Mouse (Mus musculus) left cerebral cortex, postnatal 14 days (tissue): ENCODE measurements around the gene Klhl6. TPM values are rescaled to one million over a fixed set of nuclear protein-coding genes. Genes with fewer than 3 reads are reported as not detected.

ENCODE experiments used
- DNase-seq, 2 experiments: peaks; one replicate each; pipeline ENCODE4 v3.0.0; 2021 to 2022; ENCODE audit warnings: low spot score in 2 of 2, mixed read lengths in 1 of 2
- intact Hi-C: fragments of 180-260 bp; cut with DNase I; formaldehyde crosslinking; loops from one replicate; pipeline ENCODE4 v1.15.1; 2025
- total RNA-seq, 2 experiments: library from RNA; stranded (reverse); gene quantifications; 2 replicates each; pipeline ENCODE4 v1.2.3; 2021

The Klhl6 gene
- total RNA-seq, 2 experiments from 2014 or later = 1.6 to 2.3 TPM

DNA sequence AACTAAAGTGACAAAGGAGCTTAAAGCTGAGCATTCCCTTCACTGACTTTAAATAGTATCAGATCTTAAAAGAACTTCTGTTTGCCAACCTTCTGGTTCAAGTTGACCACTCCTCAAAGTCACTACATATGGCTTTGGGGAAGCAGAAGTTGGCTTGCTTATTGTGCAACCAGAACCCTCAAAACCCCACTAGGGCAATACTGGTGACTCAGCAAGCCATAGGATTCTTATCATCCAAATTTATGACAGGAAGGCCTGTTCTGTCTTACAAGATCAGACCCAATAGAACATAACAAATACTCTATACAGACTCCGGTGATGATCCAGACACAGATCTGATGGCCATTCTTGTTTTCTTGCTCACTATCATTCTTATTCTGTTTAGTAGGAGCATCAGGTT is 9.4 kb downstream of the Klhl6 start:
- DNase-seq = no peak
- intact Hi-C loops = no loop called here

- no peak for DNase-seq
- intact Hi-C loops = no loop called here
Observed at GRCm38 (mm10) chr16:19972736-19973350, 10.0 kb downstream of the Klhl6 start.

DNA sequence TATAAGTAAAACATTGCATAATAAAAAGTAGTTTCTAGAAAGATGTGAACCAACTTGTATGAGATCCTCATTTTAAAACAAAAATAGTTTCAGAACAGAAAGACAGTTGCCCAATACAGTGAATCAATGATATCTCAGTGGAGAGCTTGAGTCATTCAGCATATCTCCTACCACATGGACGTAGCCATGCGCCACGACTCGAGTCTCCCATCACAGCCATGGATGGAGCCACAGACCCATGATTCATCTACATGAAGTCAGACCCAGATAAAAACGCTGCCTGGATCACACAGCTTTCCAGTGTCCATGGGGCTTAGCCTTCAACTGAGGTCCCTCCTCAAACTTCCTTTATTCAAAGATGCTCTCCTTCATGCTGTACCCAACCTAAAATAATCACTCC is 13.3 kb downstream of the Klhl6 start:
- DNase-seq = no peak
- intact Hi-C loops = no loop called here

- intact Hi-C loops = no loop called here
- no peak for DNase-seq
Observed at GRCm38 (mm10) chr16:19968666-19969065, 14.2 kb downstream of the Klhl6 start.

- no peak for DNase-seq
- intact Hi-C loops = no loop called here
Observed at GRCm38 (mm10) chr16:19967897-19968392, 14.9 kb downstream of the Klhl6 start.

DNA sequence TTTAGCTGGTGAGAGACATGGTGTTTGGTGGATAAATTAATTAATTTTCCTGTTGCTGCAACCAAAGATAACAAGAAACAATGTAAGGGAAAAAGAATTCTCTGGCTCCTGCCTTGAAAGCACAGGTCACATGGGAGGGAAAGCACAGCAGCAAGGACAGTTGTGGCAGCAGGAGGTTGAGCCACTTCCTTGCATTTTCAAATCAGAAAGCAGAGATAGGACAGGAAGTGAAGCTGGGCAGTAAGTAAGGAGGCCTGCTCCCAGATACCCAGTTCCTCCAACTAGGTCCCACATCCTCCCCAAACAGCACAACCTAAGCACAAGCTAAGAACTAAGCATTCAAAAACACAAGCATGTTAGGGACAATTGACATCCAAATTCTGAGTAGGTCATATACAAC is 15.9 kb downstream of the Klhl6 start:
- no peak for DNase-seq
- intact Hi-C loops = no loop called here

GRCm38 (mm10) chr16:19966437-19966836 is 16.4 kb downstream of the Klhl6 start:
- no peak for DNase-seq
- intact Hi-C loops = no loop called here

DNA sequence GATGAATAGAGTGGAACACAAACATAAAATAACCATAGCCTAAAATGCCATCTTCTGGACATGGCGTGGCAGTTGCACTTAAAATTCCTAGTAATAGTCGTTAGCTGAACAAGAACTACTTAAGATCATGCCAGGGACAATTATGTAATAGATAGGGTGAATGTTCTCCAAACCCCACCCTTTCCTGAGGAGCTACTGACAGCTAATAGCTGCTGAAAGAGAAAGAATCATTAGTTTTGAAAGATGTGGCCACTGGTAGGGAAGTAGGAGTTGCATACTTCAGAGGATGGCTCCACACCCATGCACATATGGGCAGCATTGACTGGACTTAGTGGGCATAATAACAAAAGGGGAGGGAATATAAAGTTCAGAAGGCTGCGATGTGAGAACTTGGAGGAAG is 19.9 kb downstream of the Klhl6 start:
- no peak for DNase-seq
- intact Hi-C loops = no loop called here

- intact Hi-C loops = no loop called here
- no peak for DNase-seq
Observed at GRCm38 (mm10) chr16:19961070-19961469, 21.8 kb downstream of the Klhl6 start.

GRCm38 (mm10) chr16:19960407-19961058 is 22.3 kb downstream of the Klhl6 start:
- peak in 1 of 2 experiments; percentile 3 for DNase-seq
- intact Hi-C loops = no loop called here

GRCm38 (mm10) chr16:19957051-19957450 is 25.8 kb downstream of the Klhl6 start:
- DNase-seq = no peak
- intact Hi-C loops = no loop called here

DNA sequence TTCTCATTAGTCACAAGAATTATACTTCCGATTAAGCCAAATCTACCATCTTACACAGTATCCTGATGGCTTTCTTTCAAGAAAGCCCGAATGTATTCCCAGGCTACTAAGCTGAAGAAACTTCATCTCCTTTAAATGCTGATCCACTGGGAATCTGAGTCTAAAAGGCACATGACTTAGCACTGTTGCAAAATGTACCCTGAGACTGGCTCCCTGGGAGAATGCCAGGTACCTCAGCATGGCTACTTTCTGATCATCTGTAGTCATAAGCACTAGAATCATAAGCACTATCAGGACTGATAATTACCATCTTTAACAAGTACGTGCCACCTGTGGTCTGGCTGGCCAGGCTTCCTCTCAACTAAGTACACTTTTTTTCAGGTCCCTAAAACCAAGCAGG is 35.5 kb downstream of the Klhl6 start:
- no peak for DNase-seq
- intact Hi-C loops = no loop called here

GRCm38 (mm10) chr16:19946578-19947298 is 36.1 kb downstream of the Klhl6 start:
- DNase-seq = no peak
- intact Hi-C loops = no loop called here

DNA sequence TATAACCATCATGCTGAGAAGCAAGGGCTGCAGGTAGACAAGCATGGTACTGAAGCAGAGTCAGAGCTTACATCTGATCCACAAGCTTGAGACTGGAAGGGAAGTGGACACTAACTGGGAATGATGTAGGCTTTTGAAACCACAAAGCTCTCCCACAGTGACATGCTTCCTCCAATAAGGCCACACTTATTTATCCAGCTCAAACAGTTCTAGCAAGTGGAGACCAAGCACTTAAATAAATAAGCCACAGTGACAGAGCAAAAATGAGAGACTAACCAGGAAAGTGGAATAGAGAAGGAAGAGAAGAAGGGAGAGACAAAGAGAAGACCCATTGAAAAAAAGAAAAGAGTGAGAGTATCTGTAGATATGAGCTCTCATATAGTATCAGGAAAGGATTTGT is 62.0 kb downstream of the Klhl6 start:
- DNase-seq = no peak

DNA sequence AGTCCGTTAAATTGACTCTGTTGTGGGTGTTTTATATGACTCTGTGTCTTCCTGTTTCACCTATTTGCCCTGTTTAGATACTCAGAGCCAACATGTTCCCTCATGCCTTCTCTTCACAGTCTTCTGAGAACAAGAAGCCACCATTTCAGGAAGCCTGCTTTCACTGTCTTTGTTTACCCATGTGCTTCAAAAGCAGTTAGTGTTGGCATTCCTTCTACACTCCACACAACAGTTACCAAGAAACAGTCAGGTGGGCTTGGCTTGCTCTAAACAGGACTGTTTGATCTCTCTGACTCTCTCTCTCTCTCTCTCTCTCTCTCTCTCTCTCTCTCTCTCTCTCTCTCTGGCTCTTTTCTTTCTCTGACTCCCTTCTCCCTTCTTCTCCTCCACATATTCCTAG is 64.6 kb downstream of the Klhl6 start:
- DNase-seq = no peak

More for the DNA sequence above, 62.0 kb downstream of the Klhl6 start:
- intact Hi-C loops = no loop called here

DNA sequence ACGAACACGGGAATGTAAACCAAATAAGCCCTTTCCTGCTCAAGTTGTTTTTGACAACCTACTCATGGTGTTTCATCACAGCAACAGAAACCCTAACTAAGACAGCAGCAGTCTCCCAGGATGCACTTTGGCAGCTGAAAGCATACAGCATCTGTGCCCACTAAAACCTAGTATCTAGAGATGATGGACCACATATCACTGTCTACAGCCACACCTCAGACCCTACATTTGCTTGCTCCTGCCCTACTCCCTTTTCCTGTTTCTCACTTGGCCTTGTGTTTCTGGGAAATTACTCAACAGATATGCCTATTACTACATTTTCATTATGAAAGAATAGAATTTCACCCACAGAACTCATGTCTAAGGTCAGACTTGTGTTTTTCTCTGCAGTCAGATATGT is 70.3 kb downstream of the Klhl6 start:
- no peak for DNase-seq
- intact Hi-C loops = no loop called here

More for the DNA sequence above, 64.6 kb downstream of the Klhl6 start:
- intact Hi-C loops = no loop called here

- intact Hi-C loops = no loop called here
- DNase-seq = no peak
Observed at GRCm38 (mm10) chr16:19908291-19908690, 74.5 kb downstream of the Klhl6 start.

GRCm38 (mm10) chr16:19907103-19907502 is 75.7 kb downstream of the Klhl6 start:
- DNase-seq = peak; percentile 16 to 27
- intact Hi-C loops = no loop called here

DNA sequence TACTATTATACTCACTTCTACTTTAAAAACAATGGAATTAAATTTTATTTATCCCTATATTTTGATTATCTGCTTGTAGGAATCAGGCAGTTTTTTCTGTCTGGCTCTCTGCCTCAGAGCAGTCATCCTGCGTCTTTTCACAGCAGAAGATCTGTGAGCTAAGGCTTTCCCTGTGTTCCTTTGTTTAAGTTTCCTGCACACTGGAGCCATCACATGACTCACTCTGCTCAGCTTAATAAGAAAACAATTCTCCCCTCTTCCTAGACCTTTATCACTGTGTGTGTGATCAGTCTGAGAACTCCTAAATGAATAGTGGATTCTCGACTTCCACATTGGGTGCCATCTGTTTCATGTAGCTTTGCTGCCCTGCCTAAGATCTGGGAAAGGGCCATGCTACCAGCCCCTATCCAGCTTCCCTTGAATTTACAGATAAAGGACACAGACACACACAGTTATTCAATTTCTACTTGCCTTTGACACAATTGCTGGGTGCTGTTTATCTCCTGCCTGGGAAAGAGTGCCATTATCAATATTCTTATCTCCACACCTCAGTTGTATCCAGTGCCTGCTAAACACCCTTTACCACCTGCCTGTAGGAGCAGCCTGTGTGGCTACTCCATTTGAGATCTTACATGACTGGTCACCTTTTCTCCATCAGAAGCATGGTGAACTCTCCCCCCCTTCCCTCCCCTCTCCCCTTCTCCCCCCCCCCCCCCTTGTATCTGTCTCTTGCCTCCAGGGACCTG is 77.9 kb downstream of the Klhl6 start:
- DNase-seq = no peak
- intact Hi-C loops = no loop called here

DNA sequence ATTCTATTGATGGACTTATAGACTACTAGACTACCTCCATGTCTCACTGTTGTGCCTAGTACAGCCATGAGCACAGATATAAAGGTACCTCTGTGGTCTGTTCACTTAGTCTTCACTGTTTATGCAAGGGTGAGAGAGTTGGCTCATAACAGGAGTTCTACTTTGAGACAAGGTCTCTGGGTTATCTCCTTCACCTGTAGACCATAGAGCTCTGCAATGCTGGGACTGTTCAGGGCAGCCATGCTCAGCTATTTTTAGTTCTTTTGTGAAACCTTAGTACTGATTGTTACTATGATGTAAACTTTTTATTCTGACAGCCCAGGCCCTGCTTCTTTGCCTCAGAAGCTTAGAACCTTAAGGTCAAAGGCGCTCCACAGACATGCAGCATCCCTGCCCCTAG is 79.0 kb downstream of the Klhl6 start:
- intact Hi-C loops = no loop called here
- DNase-seq = no peak
